Mouse (Mus musculus) cerebellum, postnatal 36 days (tissue): ENCODE data around the gene Mycl.
A peak's percentile ranks its signal among the peaks of the same experiment; 100 is the strongest.
"Not testable (repeated sequence)": the region's sequence is repeated elsewhere in the genome, so short reads cannot be mapped to it uniquely, and the experiment has no call there.

Experiments
- DNase-seq, 2 experiments: peaks; one replicate each; pipeline ENCODE4 v3.0.0; 2021 to 2022; ENCODE audit warnings: mixed read lengths in 2 of 2

Mycl gene

GRCm38 (mm10) chr4:122981930-122982329 is 13.5 kb upstream of the Mycl start:
- no peak for DNase-seq

DNA sequence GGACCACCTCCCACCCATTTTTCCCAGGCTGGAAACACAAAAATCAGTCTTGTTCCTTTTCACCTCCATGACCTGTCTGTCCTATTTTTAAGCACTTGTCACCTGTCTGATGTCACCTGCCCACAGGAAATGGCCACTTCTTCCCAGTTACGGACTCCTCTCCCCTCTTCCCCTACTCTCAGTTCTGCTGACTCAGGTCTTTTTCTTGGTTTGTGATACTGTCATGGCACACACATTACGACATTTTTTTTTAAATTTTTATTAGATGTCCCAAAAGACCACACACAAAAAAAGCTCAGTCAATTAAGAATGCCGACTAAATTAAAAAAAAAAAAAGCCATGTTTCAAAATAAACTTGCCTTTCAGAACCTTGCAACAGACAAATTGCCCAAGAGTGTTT is 12.9 kb upstream of the Mycl start:
- DNase-seq = no peak

DNA sequence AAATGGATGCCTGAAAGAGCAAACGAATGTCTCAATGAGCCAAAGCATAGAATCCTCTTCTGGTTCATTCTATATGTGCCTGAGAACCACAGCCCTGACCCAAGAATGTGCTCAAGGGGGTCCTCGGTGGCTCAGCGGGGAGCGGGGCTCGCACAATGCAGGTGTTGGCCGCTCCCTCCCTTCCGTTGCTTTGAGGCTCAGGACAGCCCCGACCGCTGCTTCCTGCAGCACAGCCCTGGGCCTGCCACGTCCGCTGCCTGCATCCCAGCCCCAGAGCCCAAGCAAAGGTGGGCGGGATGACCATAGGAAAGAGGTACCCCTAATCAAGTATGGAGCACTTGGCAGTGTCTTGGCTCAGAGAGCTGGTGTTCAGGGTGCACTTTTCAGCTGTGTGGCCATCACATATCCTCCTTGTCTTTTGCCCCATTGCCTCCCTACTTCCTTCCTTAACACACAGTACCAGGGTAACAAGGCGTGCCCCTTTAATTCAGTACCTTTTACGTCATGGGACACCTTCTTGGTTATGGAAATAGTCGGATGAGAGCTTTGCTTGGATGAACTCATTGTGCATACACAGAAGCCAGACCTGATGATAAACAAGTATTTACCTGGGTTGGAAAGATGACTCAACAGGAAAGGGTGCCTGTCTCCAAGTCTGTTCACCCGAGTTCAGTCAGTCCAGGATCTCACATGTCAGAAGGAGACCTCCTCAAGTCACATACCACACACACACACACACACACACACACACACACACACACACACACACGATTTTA is 11.8 kb upstream of the Mycl start:
- DNase-seq = no peak

DNA sequence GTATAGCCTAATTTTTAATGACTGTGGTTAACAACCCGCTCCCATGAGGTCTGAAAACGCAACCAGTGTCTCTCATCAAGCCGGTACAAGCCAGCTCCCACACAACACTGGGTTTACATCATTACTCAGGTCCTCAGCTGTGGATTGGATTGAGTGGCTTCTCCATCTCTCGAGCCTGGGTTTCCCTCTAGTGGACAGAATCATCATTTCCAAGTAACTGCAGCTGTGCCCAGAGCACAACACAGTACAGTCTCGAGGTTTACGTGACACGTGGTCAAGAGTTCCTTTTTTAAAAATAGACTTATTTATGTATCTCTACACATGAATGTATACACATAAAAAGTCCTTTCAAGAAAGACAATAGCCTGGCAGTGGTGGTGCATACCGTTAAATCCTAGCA is 10.3 kb upstream of the Mycl start:
- peak; percentile 13 to 38 for DNase-seq

DNA sequence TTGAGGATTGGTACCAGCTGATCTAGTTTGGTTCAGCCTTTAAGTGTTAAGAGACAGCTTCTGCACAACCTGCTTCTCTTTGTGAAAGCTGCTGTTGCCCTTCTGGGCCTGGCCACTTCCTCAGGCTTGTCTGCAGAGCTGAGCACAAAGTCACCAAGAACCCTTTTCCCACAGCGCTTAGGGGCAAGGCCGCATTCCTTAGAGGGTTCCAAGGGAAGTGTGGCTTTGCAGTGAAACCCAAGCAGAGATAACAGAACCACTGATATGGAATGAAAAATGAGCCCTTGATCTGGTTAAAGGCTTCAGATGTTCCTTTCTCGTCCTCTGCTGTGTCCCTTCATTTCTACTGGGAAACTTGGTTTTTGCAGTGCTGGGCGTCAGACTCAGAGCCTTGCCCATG is 8.0 kb upstream of the Mycl start:
- no peak for DNase-seq

GRCm38 (mm10) chr4:122988004-122988403 is 7.4 kb upstream of the Mycl start:
- not testable (repeated sequence) for DNase-seq

- no peak for DNase-seq
Measured at GRCm38 (mm10) chr4:122991177-122991576, 4.3 kb upstream of the Mycl start.

DNA sequence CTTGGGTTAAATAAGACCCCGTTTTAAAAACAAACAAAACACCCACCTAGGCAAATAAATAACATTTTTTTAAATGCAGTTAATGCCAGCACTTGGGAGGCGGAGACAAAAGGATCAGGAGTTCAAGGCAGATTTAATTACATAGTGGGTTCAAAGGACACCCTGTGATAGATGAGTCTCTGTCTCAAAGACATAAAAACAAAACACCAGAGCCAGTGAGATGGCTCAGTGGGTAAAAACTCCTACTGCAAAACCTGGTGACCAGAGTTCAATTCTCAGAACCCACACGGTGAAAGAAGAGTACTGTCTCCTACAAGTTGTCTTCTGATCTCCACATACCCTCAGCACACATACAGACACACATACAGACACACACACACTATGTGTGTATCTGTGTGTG is 3.2 kb upstream of the Mycl start:
- DNase-seq = no peak

GRCm38 (mm10) chr4:122996221-122996617 is 767 bp downstream of the Mycl start:
- no peak for DNase-seq

DNA sequence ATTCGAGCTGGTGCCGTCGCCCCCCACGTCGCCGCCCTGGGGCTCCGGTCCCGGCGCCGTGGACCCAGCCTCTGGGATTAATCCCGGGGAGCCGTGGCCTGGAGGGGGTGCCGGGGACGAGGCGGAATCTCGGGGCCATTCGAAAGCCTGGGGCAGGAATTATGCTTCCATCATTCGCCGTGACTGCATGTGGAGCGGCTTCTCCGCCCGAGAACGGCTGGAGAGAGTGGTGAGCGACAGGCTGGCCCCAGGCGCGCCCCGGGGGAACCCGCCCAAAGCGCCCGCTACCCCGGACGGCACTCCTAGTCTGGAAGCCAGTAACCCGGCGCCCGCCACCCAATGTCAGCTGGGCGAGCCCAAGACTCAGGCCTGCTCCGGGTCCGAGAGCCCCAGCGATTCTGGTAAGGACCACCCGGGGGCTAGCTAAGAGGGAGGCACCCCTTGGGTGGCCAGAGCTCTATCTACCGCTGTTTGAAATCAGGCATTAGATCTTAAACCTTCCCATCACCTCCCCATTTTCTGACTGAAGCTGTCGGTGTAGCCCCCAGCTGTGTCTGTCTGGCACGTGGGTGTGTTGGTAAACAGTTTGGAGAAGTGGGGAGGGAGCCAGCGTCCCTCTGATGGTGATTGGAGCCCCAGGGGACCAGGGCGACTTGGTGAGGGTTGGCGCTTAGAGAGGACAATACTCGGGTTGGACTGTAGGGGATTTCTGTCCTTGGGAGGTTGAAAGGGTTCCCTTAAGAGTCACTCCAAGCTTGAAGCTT is 1.3 kb downstream of the Mycl start:
- DNase-seq = no peak

DNA sequence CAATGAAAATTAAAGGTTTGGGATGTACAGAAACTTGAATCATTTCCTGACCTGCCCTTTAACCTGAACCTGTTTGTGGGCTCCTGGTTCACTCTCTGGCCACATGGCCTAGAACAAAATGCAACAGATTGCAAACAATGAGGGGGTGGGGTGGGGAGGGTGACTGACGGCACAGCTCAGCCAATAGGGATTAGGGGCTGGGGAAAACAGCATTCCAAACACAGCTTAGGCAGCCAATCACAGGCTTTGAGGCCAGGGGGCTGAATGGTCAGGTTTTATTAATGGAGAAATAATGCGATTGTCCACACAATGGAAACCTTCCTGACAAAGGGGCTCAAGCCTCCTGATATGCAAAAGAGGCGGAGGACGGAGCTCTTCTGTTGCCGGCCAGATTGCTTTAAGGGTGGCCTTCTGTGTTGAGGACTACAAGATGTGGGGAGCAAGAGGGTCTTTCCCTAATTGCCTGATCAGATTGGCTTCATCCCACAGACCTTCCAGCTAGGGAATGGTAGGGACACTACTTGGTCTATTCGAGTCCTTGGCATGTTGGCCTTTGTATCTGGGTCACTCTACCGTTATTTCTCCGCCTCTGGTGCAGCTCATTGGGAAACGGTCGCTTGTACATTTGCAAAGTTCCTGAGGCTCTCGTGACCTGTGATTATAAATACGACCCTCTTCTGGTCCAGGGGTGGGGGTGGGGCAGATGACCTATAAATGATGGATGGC is 3.2 kb downstream of the Mycl start:
- DNase-seq = peak in 1 of 2 experiments; percentile 26

- no peak for DNase-seq
Measured at GRCm38 (mm10) chr4:122999263-122999691, 3.8 kb downstream of the Mycl start.

GRCm38 (mm10) chr4:123000130-123000529 is 4.7 kb downstream of the Mycl start:
- DNase-seq = no peak

DNA sequence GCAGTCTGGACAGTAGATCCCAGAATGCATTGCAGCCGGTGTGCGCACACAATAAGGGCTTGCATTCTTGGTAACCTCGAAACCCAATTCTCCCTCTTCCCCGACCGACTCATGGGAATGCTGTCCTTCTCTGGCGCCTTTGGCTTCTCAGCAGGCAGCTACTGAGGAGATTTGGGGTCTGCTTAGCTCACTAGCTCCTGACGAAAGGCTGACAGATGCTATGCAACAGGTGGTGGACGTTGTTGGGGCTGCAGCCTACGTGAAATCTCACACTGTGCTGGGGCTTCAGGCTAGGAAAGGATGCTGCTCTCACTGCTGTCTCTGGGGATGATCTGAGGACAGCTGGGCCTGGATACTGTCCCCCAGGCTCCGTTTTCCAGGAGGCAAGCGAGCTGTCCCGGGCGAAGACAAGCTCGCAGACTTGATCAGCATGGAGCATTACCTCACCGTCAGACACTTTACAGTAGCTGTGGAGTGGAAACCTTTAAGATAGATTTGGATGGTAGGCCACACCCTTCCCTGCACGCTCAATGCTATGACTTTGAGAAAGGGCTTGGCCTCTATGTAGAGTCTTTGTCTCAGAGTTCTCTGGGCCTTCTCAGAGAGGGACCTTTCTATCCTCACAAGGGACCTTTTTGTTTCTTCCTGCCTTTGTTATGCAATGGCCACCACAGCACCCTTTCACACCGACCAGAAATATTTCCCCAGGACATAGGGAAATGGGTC is 5.3 kb downstream of the Mycl start:
- peak in 1 of 2 experiments; percentile 18 for DNase-seq

GRCm38 (mm10) chr4:123005054-123005966 is 9.9 kb downstream of the Mycl start:
- DNase-seq = no peak

GRCm38 (mm10) chr4:123012501-123012900 is 17.0 kb downstream of the Mycl start:
- not testable (repeated sequence) for DNase-seq

DNA sequence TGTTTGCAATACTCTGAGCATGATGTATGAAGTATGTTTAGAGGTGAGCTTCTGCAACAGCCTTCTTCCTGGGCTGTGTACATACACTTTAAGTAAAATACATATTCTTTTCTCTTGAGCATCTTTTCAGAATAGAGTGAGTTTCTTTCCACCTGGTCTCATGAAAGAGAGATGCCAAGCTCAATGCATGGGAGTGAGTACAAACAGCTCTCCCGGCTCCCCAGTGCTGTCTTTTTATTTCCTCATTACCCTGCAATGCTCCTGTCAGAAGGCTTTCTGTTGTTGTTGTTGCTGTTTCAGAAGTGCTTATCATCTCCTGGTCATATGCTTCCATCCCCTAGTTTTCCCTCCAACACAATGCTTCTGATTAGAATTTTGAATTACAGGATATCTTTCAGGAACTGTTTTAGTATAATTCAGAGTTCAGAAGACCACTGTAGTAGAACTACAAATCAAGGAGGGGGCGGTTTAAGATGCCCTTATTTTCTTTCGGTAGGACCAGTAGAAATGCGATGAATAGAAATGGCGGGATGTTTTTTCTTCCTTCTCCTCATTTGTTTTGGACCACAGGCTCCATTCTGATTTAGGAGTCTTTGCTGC is 18.0 kb downstream of the Mycl start:
- DNase-seq = no peak

DNA sequence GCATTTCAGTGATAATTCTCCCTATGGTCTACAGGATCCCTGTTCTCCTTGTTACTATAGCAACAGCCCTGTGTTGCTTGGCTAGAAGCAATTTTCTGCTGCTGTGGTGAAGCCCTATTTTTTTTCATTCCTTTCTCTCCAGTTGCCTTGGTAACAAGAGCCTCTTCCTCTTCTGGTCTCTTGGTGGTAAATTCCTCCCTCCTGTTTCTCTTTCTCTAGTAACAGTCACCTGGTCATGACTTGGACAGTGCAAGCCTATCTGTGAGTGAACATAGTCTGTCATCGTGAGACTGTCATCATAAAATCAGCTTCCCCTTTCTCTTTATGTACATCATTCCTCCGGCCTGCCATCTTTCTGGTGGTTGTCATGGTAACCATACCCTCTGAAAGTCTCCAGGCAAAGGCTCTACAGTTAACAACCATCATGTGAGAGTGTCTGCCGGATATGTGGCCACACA is 18.5 kb downstream of the Mycl start:
- DNase-seq = no peak

GRCm38 (mm10) chr4:123014501-123015282 is 19.2 kb downstream of the Mycl start:
- DNase-seq = no peak

GRCm38 (mm10) chr4:123016451-123016957 is 21.1 kb downstream of the Mycl start, which contains the start of gene Trit1:
TSS of gene Trit1 (plus strand) at chr4:123016597.
- peak; percentile 94 to 96 for DNase-seq
